Mouse (Mus musculus) limb, embryonic 14.5 days (tissue): ENCODE results near the gene Senp6. TPM values are rescaled to one million over a fixed set of nuclear protein-coding genes. Genes with fewer than 3 reads are reported as not detected.
"Not testable (repeated sequence)": the region's sequence is repeated elsewhere in the genome, so short reads cannot be mapped to it uniquely, and the experiment has no call there.

ENCODE experiments used
- ATAC-seq: fragments of 200-750 bp; cut with Nextera tagmentation; 2 replicates; pipeline ENCODE4 v1.8.0; 2017; ENCODE audit warnings: low read depth, moderate number of reproducible peaks, moderate TSS enrichment; ENCODE audit not compliant: low FRiP score
- DNase-seq: peaks from one replicate; pipeline ENCODE4 v3.0.0-alpha.2; 2015; ENCODE audit warnings: low spot score
- H3K27ac ChIP-seq: fragments of 300-500 bp; sonication (generic); replicated peaks from 2 replicates; pipeline ENCODE4 v1.5.1; 2014; ENCODE audit warnings: low read depth, mild to moderate bottlenecking, low read length, moderate library complexity, mixed read lengths
- H3K27me3 ChIP-seq: fragments of 300-500 bp; sonication (generic); 2 replicates; pipeline ENCODE4 v1.6.1; 2014; ENCODE audit warnings: low read length, mixed read lengths; ENCODE audit not compliant: control insufficient read depth, insufficient read depth
- H3K36me3 ChIP-seq: fragments of 300-500 bp; sonication (generic); 2 replicates; pipeline ENCODE4 v1.6.1; 2014; ENCODE audit warnings: mild to moderate bottlenecking, low read length, moderate library complexity, mixed read lengths; ENCODE audit not compliant: control insufficient read depth, insufficient read depth
- H3K4me1 ChIP-seq: fragments of 300-500 bp; sonication (generic); 2 replicates; pipeline ENCODE4 v1.6.1; 2014; ENCODE audit warnings: antibody characterized with exemption, low read length, mixed read lengths; ENCODE audit not compliant: control insufficient read depth, insufficient read depth
- H3K4me2 ChIP-seq: fragments of 300-500 bp; sonication (generic); replicated peaks from 2 replicates; pipeline ENCODE4 v1.6.1; 2014; ENCODE audit warnings: low read depth, mild to moderate bottlenecking, low read length, moderate library complexity; ENCODE audit not compliant: severe bottlenecking
- H3K4me3 ChIP-seq: fragments of 300-500 bp; sonication (generic); replicated peaks from 2 replicates; pipeline ENCODE4 v1.5.1; 2014; ENCODE audit warnings: low read length
- H3K9ac ChIP-seq: fragments of 300-500 bp; sonication (generic); 2 replicates; pipeline ENCODE4 v1.6.1; 2014; ENCODE audit warnings: mild to moderate bottlenecking, low read depth, low read length, moderate library complexity; ENCODE audit not compliant: severe bottlenecking
- H3K9me3 ChIP-seq: fragments of 300-500 bp; sonication (generic); 2 replicates; pipeline ENCODE4 v1.6.1; 2016; ENCODE audit warnings: low read length; ENCODE audit not compliant: control insufficient read depth
- POLR2A ChIP-seq: fragments of 200-500 bp; IDR thresholded peaks from 2 replicates; pipeline ENCODE4 v1.8.0; 2012; ENCODE audit warnings: inconsistent platforms, mild to moderate bottlenecking, moderate library complexity, borderline replicate concordance; ENCODE audit not compliant: insufficient read depth, insufficient read length; ENCODE audit errors: extremely low read depth
- WGBS: fragments of 180-500 bp; shearing (Covaris S2); extraction: QIAGEN DNeasy Blood & Tissue Kit; methylation state at CpG from one replicate; pipeline ENCODE4 v1.1.7; 2014; 5-methylcytosine and 5-hydroxymethylcytosine counted together
- polyA plus RNA-seq, 2 experiments: library from polyadenylated mRNA; depleted of rRNA in 1 of 2; stranded (reverse) in 1 of 2; unstranded in 1 of 2; fragments of >200 nt; fragmentation: Nextera tagmentation in 1 of 2; extraction: Ambion mirVana in 1 of 2; gene quantifications; 2 replicates each; pipeline versions ENCODE4 v1.2.1 to v1.2.3; 2012 to 2014

Senp6 gene
- polyA plus RNA-seq, 2 experiments = 72.9 to 80.8 TPM

DNA sequence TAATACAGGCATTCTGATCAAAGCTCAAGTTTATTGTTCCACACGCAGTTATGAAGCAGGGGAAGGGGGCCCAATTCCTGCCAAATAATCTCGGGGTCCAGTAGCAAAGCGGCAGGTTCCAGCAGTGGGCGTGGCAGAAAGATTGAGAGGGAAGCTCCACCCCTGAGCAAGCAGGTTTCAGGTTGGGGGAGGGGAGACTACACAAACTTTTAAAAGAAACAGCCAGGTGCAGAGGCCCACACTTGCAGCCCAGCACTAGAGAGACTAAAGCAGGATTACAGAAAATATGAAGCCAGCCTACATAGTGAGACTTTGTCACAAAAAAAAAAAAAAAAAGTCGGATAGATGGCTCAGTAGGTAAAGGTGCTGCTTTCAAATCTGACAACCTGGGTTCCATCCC is 13.8 kb upstream of the Senp6 start:
- no peaks in the 10 kb centered on the region for H3K36me3 ChIP-seq
- no peak overlapping the region for H3K4me3 ChIP-seq
- ATAC-seq (no peak), DNase-seq (no peak)
- H3K27ac ChIP-seq = no peak overlapping the region
- H3K4me1 ChIP-seq = no peaks in the 10 kb centered on the region
- H3K4me2 ChIP-seq = no peak overlapping the region
- H3K27me3 ChIP-seq = no peaks in the 10 kb centered on the region
- no peak overlapping the region for H3K9ac ChIP-seq
- no peaks in the 10 kb centered on the region for H3K9me3 ChIP-seq
- TF ChIP-seq POLR2A = no peak
- 71% methylated on average over 5 of the region's 5 CpGs for WGBS

DNA sequence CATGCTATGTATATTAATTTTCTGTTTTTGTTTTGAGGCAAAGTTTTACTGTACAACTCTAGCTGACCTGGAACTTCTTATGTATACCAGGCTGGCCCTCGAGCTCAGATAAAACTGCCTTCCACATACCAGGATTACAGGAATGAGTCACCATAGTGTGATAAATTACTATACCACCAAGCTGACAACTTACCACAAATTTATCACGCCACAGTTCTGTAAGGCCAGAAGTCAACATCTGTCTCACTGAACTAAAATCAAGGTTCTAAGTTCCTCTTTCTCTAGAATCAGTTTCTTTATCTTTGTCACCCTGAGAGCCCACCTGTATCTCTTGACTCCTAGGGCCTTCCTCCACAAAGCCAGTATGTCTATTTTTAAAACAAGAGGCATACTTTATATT is 9.0 kb upstream of the Senp6 start:
- DNase-seq = no peak
- Histone ChIP-seq H3K27ac (no peak overlapping the region), H3K9ac (no peak overlapping the region), H3K9me3 (0 out of 2 replicates have a peak, but pooled peaks cover 4% of the 10 kb centered on the region), H3K36me3 (no peaks in the 10 kb centered on the region), H3K4me1 (no peaks in the 10 kb centered on the region), H3K4me2 (no peak overlapping the region), H3K27me3 (no peaks in the 10 kb centered on the region), H3K4me3 (no peak overlapping the region)
- ATAC-seq = no peak
- no peak for TF ChIP-seq POLR2A
- 69% methylated on average over 2 of the region's 2 CpGs for WGBS

DNA sequence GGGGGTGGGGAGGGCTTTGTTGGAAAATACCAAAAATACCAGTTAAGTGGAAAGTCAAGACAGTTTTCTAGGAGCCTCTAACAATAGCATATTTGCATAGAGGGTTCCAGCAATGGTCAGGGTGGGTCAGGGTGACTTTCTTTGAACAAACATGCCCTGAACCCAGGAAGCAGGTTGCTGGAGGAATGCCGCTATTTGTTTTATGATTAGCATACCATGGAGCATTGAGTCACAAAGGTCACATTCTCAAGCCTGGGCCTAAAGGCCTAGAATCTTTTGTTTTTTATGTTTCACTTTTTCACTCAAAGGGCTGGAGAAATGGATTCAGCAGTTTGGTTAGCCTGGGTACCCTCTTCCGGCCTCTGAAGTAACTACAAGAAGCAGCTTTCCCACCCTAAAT is 1.2 kb upstream of the Senp6 start:
- H3K9me3 ChIP-seq, ATAC-seq, H3K36me3 ChIP-seq, H3K4me1 ChIP-seq, H3K4me2 ChIP-seq, H3K27me3 ChIP-seq, H3K27ac ChIP-seq, H3K9ac ChIP-seq, H3K4me3 ChIP-seq, DNase-seq: not testable (repeated sequence)
- 95% methylated on average over 2 of the region's 2 CpGs for WGBS

DNA sequence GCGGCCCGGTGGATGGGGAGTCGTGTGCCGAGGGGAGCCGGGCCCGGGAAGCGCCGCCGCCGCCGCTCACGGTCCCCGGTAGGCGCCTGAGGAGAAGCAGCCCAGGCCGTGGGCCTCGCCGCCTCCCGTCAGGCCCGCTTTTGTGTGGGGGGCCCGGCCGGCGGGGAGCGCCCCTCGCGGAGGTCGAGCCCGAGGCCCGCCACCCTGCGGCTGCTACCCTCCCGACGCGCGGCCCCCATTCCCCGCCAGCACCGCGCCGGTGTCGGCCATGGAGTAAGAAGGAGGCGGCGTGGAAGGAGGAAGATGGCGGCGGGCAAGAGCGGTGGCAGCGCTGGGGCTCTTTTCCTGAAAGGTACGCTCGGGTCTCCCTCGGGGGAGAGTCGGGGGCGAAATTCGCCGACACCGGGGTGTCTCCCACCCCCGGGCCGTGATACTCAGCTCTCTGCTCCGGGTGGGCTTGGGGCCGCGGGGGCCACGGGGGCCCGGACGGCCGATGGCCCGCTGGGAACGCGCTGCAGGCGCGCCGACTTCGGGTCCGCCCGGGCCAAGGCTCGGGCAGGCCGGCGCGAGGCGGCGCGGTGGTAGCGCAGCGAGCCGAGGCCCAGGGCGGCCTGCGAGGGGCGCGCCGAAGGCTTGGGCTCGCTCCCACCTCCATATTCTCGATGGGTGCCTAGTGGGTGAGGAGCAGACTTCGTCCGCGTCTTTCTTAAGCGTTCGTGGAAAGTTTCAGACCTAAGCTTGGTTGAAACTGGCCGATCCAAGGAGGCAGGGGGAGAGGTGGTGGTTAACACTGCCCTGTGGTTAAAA is 721 bp downstream of the Senp6 start:
- H3K27ac ChIP-seq = peak overlapping the region; percentile 100
- no peaks in the 10 kb centered on the region for H3K36me3 ChIP-seq
- whole genome bisulfite sequencing = under 1% methylated on average over 36 of the region's 93 CpGs
- H3K4me2 ChIP-seq = peak overlapping the region; percentile 50
- no peaks in the 10 kb centered on the region for H3K27me3 ChIP-seq
- no peak for TF ChIP-seq POLR2A
- ATAC-seq = peak; percentile 79
- H3K4me1 ChIP-seq = peaks cover 9% of the 10 kb centered on the region; the same call in 1 of the 2 replicates
- peak; percentile 44 for DNase-seq
- peak overlapping the region; percentile 100 for H3K9ac ChIP-seq
- H3K9me3 ChIP-seq = no peaks in the 10 kb centered on the region
- peak overlapping the region; percentile 91 for H3K4me3 ChIP-seq

DNA sequence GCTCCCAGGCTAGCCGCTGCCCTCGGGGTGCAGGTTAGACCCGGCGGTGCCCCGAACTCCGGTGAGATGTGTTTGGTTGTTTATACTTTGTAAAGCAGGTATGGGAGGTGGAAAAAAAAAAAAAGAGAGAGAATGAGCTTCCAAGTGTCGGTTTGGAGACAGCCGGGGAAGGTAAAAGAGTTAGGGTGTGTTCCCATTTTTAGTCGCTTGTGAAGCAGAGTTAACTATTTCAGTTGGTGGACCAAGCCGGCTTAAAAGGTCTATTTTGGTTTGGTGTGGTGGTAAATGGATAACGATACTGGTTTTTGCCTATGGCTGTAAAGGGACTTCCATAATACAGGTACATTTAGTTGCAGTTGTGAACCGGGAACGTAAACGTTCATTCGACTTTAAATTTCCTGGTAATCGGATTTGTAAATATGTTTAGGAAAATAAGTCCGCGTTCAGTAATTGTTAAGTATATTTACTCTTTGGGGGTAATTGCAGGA is 1.4 kb downstream of the Senp6 start:
- 1% methylated on average over 18 of the region's 18 CpGs for WGBS
- H3K27me3 ChIP-seq = no peaks in the 10 kb centered on the region
- peak overlapping the region; percentile 50 for H3K4me2 ChIP-seq
- no peaks in the 10 kb centered on the region for H3K36me3 ChIP-seq
- no peak for TF ChIP-seq POLR2A
- peak overlapping the region; percentile 100 for H3K27ac ChIP-seq
- no peak for ATAC-seq
- DNase-seq = no peak
- peak overlapping the region; percentile 100 for H3K9ac ChIP-seq
- no peaks in the 10 kb centered on the region for H3K9me3 ChIP-seq
- H3K4me3 ChIP-seq = peak overlapping the region; percentile 91
- H3K4me1 ChIP-seq = peaks cover 9% of the 10 kb centered on the region; the same call in 1 of the 2 replicates
